Mouse (Mus musculus): ENCODE results near the gene Gm16253. TPM values are rescaled to one million over a fixed set of nuclear protein-coding genes. Genes with fewer than 3 reads are reported as not detected.

Gene Gm16253
- polyA plus RNA-seq, 1 experiment from 2014 or later = 1.7 TPM

DNA sequence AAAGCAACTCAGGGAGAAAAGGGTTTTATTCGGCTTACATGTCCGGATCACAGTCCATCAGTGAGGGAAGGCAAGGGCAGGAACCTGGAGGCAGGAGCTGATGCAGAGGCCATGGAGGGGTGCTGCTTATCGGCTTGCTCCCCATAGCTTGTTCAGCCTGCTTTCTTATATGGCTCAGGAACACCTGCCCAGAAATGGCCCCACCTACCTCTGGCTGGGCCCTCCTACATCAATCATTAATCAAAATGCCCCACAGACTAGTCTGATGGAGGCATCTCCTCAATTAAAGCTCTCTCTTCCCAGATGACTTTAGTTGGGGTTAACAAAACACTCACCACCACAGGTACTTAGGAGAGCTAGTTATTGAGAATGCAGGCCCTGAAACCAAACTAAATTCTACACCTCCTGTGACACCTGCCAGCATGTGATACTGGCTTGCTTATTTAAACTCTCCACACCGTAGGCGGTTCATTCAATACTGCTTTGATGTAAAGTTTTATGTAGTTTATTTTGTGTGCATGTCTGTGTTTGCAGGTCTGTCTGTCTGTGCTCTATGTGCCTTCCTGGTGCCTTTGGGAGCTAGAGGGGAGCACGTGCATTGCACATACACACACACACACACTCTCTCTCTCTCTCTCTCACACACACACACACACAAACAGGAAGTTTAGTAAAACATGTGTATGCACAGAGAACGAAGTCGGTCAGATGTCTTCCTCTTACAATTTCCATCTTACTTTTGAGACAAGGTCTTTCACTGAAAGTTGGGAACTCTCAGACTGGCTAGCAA is 9.9 kb upstream of the Gm16253 start:
- Histone ChIP-seq H3K9ac (no peak overlapping the region), H3K27ac (replicated peaks) (0 out of 2 replicates have a peak overlapping the region, but pooled peaks have one; percentile 0), H3K4me1 (peaks cover 65% of the 10 kb centered on the region), H3K27me3 (replicated peaks) (no peaks in the 10 kb centered on the region), H3K36me3 (peaks cover 1% of the 10 kb centered on the region; the same call in 1 of the 2 replicates), H3K4me2 (no peak overlapping the region), H3K9me3 (no peaks in the 10 kb centered on the region), H3K4me3 (no peak overlapping the region)
- ATAC-seq (ENCODE audit: extremely low read depth, insufficient number of reproducible peaks, low FRiP score, low TSS enrichment) = no peak
- WGBS = 74% methylated on average over 8 of the region's 8 CpGs

DNA sequence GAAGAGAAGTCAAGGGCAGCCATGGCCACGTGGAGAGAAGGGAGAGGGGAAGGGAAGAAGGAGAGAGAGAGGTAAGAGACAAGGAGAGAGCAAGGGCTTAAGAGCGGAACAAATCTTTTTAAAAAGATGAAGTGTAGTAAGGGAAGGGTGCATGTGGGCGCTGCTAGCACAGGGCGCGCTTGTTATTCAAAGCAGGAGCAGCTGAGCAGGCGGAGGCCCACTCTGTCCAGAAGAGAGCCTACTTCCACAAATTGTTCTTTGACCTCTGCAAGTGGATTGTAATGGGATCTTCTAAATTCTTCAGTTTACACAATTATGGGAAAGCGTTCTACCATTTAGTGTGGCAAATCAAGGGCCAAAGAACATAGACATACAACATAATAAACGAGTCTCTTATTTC is 8.2 kb upstream of the Gm16253 start:
- ATAC-seq (ENCODE audit: extremely low read depth, insufficient number of reproducible peaks, low FRiP score, low TSS enrichment) = no peak
- 77% methylated on average over 8 of the region's 8 CpGs for WGBS
- no peaks in the 10 kb centered on the region for H3K36me3 ChIP-seq
- no peaks in the 10 kb centered on the region for H3K9me3 ChIP-seq
- H3K4me1 ChIP-seq = peaks cover 65% of the 10 kb centered on the region
- peak overlapping the region; percentile 54 for H3K27ac ChIP-seq (replicated peaks)
- H3K27me3 ChIP-seq (replicated peaks) = no peaks in the 10 kb centered on the region
- H3K9ac ChIP-seq = no peak overlapping the region
- H3K4me2 ChIP-seq = no peak overlapping the region
- no peak overlapping the region for H3K4me3 ChIP-seq

DNA sequence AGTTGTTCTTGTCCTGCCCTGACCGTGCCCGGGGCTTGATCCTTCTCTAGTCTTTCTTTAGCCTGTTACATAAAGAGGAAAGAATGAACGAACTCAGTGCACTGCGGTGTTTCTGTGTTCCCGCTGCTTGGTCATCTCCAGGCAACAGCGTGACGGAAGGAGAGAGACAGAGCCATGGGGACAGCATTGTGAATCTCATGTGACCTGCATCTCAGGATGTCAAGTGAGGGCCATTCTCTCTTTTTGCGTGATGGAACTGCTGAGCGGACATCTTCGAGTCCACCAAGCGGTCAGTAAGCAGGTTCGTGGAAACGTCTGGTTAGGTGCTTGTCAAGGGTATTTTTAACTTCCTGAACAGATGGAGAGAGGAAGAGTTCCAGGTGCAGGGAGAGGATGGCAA is 7.3 kb upstream of the Gm16253 start:
- H3K4me1 ChIP-seq = peaks cover 65% of the 10 kb centered on the region
- no peaks in the 10 kb centered on the region for H3K36me3 ChIP-seq
- H3K9me3 ChIP-seq = no peaks in the 10 kb centered on the region
- no peak overlapping the region for H3K4me2 ChIP-seq
- WGBS = 64% methylated on average over 13 of the region's 13 CpGs
- H3K4me3 ChIP-seq = no peak overlapping the region
- 0 out of 2 replicates have a peak overlapping the region, but pooled peaks have one; percentile 7 for H3K9ac ChIP-seq
- H3K27ac ChIP-seq (replicated peaks) = peak overlapping the region; percentile 54
- ATAC-seq (ENCODE audit: extremely low read depth, insufficient number of reproducible peaks, low FRiP score, low TSS enrichment) = no peak
- no peaks in the 10 kb centered on the region for H3K27me3 ChIP-seq (replicated peaks)

DNA sequence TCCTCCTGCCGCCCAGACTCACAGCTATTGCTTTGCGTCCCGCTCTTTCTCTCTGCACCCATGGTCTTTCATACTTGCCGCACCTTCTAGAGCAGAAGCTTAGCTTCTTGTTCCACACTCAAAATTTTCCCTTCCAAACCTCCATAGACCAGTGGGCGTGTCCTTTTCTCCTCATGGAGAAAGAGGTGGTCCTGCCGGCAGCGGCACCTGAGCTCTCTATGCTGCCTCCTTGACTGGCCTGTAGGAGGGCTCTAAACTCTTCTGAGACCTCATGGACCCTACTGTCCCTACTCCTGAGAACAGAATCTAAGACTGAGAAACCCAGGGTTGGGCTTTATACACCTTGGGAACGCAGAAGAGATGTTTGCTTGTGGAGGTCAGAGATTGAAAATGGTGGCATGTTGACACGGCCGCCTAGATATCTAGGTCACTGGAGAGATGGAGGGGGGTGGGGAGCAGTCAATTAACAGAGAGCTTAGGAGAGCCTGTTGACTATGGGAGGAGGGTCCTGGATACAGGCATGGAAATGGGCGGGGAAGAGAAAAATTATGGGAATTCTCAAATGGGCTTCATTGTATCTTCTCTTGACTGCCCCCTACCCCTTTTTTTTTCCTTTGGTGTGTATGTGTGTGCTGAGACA is 6.7 kb upstream of the Gm16253 start:
- Histone ChIP-seq H3K27me3 (replicated peaks) (no peaks in the 10 kb centered on the region), H3K4me1 (peaks cover 67% of the 10 kb centered on the region), H3K36me3 (no peaks in the 10 kb centered on the region), H3K9me3 (no peaks in the 10 kb centered on the region), H3K4me3 (no peak overlapping the region), H3K4me2 (no peak overlapping the region), H3K27ac (replicated peaks) (peak overlapping the region; percentile 55), H3K9ac (no peak overlapping the region)
- WGBS = 75% methylated on average over 11 of the region's 11 CpGs
- ATAC-seq (ENCODE audit: extremely low read depth, insufficient number of reproducible peaks, low FRiP score, low TSS enrichment) = no peak

DNA sequence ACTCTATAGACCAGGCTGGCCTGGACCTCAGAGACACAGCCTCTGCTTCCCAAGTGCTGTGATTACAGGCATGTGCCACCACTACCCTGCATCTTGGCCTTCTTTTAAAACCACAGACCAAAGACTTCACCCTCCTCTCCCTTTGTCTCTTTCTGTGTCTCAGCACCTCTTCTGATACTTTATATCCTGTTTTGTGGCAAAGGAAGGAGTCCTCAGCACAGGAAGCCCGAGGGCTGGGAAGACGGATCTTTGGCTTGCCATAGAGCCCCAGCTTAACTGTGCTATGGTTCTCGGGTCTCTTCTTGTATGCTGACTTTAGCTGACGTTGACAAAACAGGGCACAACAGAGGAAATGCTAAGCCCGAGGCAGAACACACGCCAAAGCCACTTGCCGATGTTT is 6.1 kb upstream of the Gm16253 start:
- H3K27ac ChIP-seq (replicated peaks) = peak overlapping the region; percentile 55
- no peak overlapping the region for H3K4me3 ChIP-seq
- WGBS = 50% methylated on average over 7 of the region's 7 CpGs
- H3K36me3 ChIP-seq = no peaks in the 10 kb centered on the region
- no peaks in the 10 kb centered on the region for H3K27me3 ChIP-seq (replicated peaks)
- no peak for ATAC-seq (ENCODE audit: extremely low read depth, insufficient number of reproducible peaks, low FRiP score, low TSS enrichment)
- H3K9ac ChIP-seq = no peak overlapping the region
- H3K9me3 ChIP-seq = no peaks in the 10 kb centered on the region
- H3K4me2 ChIP-seq = no peak overlapping the region
- H3K4me1 ChIP-seq = peaks cover 70% of the 10 kb centered on the region

DNA sequence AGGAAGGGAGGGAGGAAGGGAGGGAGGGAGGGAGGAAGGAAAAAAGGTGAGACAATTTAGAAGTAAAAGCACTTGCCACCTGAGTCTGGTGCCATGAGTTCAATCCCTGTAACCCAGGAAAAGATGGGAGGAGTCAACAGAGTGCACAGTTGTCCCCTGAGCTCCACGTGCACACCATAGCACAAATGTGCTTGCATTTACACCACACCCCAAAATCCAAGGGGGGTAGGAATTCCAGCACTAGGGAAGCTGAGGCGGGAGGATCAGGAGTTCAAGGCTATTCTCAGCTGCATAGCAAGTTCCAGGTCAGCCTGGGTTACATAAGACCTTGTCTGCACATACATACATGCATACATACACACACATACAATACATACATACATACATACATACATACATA is 5.4 kb upstream of the Gm16253 start:
- ATAC-seq (ENCODE audit: extremely low read depth, insufficient number of reproducible peaks, low FRiP score, low TSS enrichment) = no peak
- Histone ChIP-seq H3K9me3 (no peaks in the 10 kb centered on the region), H3K27me3 (replicated peaks) (no peaks in the 10 kb centered on the region), H3K36me3 (no peaks in the 10 kb centered on the region), H3K4me2 (no peak overlapping the region), H3K4me3 (no peak overlapping the region), H3K9ac (no peak overlapping the region; the same call in 1 of the 2 replicates), H3K4me1 (peaks cover 72% of the 10 kb centered on the region), H3K27ac (replicated peaks) (peak overlapping the region; percentile 55)
- 75% methylated on average over 2 of the region's 2 CpGs for WGBS

DNA sequence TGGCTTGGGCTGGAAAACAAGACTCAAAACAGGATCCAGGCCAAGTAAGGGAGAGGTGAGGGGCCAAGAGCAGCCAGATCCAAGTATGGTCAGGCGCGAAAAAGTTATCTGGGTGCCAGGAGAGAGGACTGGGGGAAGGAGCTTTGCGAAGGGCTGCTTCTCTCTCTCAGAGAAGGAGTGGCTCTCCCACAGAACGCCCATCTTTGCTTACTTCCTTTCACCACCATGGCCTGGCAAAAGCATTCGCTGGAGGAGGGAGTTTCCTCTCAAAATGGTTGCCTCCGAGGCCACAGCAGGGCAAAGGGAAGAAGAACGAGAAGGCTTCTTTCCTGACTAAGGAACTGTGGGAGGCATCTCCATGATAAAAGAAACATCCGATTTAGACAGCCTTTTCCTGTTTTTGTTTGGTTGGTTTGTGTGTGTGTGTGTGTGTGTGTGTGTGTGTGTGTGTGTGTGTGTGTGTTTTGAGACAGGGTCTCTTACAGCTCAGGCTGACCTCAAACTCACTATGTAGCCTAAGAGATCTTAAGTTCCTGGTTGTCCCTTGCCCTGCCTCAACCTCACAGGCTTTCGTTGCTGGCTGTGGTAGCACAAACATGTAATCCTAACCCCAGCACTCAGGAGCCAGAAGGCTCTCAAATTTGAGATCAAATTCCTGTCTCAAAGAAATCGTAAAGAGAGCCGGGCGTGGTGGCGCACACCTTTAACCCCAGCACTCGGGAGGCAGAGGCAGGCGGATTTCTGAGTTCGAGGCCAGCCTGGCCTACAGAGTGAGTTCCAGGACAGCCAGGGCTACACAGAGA is 4.7 kb upstream of the Gm16253 start:
- H3K9me3 ChIP-seq = no peaks in the 10 kb centered on the region
- H3K27ac ChIP-seq (replicated peaks) = peak overlapping the region; percentile 55
- H3K4me3 ChIP-seq = no peak overlapping the region
- no peak overlapping the region for H3K4me2 ChIP-seq
- no peaks in the 10 kb centered on the region for H3K27me3 ChIP-seq (replicated peaks)
- no peaks in the 10 kb centered on the region for H3K36me3 ChIP-seq
- H3K4me1 ChIP-seq = peaks cover 72% of the 10 kb centered on the region
- no peak for ATAC-seq (ENCODE audit: extremely low read depth, insufficient number of reproducible peaks, low FRiP score, low TSS enrichment)
- H3K9ac ChIP-seq = 0 out of 2 replicates have a peak overlapping the region, but pooled peaks have one; percentile 55
- 57% methylated on average over 16 of the region's 16 CpGs for WGBS

DNA sequence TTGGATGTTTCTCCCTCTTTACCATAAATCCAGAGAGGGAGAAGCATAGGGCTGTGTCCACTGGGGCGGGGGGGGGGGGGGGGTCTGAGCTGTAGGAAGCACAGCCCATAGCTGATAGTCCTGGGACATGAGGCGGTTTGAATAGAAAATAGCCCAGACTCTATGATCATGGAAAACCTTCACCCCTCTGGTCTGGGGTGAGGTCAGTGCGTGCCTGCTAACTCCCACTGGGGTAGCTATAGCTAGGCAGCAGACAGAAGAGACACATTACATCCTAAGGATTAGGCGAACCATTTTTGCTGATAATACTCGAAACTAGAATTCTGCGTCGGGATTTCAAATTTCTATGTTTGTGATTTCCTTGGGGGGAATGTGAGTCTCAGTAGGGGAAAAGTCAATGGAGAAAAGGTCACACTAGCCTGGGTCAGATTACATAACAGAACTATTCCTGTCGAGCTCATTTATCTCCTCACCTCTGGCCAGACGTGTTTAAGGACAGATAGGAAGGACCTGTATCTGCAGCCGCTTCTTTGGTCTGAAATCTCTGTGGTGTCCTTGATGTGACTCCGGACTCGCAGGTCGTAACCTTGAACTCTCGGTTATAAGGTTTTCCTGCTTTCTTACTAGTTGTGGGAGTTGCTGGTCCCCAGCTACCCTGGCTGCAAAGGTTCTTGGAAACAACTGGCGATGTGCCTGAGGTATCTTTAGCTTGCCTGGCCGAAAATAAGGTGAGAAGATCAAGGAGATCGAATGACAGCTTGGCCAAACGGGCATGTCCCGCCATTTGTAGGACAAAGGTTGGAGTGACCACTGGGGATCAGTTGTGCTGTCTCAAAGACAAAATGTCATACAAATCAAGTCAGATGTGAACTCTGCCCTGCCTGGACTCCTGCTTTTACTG is 2.9 kb upstream of the Gm16253 start:
- Histone ChIP-seq H3K9me3 (no peaks in the 10 kb centered on the region), H3K4me2 (no peak overlapping the region), H3K27ac (replicated peaks) (peak overlapping the region; percentile 51), H3K27me3 (replicated peaks) (no peaks in the 10 kb centered on the region), H3K4me3 (no peak overlapping the region), H3K9ac (no peak overlapping the region), H3K4me1 (peaks cover 84% of the 10 kb centered on the region), H3K36me3 (no peaks in the 10 kb centered on the region)
- WGBS = 40% methylated on average over 18 of the region's 19 CpGs
- no peak for ATAC-seq (ENCODE audit: extremely low read depth, insufficient number of reproducible peaks, low FRiP score, low TSS enrichment)

DNA sequence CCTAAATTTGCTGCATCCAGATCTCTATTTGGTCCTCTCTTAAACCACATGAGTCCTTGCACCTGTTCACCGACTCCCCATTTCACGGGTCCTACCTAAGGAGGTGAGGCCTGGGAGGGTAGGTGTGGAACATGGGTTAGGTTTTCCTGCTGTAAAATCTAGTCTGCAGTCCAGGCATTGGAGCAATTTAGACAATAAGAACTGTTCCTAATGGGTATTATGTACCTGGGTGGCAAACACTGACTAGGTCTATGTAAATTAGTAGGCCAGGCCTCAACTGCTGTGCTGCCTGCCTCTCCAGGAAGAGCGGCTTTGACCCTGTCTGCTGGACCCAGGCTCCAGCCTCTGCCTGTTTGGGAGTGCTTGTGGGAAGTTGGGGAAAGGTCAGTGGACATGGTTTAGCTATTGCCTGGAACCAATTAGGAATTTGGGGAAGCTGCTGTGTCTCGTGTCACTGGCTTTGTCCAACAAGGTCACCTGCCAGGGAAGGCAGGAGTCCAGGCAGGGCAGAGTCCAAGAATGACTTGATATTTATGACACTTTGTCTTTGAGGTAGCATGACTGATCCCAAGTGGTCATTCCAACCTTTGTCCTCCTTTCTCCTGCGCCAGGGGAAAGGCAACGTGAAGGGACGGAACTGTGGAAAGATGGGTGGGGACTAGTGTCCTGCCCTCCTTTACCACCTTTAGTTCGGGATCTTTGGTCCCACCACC is 1.4 kb upstream of the Gm16253 start:
- no peaks in the 10 kb centered on the region for H3K27me3 ChIP-seq (replicated peaks)
- no peaks in the 10 kb centered on the region for H3K36me3 ChIP-seq
- H3K4me1 ChIP-seq = peaks cover 84% of the 10 kb centered on the region
- 0 out of 2 replicates have a peak overlapping the region, but pooled peaks have one; percentile 35 for H3K4me3 ChIP-seq
- ATAC-seq (ENCODE audit: extremely low read depth, insufficient number of reproducible peaks, low FRiP score, low TSS enrichment) = no peak
- no peaks in the 10 kb centered on the region for H3K9me3 ChIP-seq
- peak overlapping the region; percentile 74 for H3K9ac ChIP-seq
- peak overlapping the region; percentile 67 for H3K4me2 ChIP-seq
- peak overlapping the region; percentile 100 for H3K27ac ChIP-seq (replicated peaks)
- 84% methylated on average over 8 of the region's 8 CpGs for whole genome bisulfite sequencing

DNA sequence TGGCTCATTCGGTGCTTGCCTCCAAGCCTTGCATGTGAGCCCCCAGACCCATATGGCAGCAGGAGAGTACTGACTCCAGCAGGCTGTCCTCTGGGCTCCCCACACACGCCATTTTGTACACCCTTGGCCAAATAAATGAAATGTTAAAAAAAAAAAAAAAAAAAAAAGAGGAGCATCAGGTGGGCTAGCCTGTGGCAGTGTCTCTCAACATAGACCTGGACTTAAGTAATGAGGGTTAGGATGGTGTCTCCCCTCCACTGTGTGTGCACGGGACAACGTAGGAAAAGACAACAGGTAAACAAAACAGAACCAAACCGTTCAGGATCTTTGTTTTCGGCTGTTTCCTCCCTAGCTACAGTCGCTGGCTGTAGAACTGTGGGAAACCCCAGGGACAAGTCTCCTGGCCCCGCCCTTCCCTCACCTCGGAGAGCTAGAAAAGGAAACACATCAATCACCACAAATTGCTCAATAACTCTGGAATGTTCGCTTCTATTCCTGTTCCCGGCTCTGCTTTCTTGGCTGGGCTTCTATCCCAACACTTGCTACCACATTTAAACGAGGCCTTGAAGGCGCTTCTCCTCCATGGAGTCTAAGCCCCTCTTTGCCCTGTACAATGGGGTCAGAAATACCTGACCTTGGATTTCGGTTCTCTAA is 652 bp upstream of the Gm16253 start:
- Histone ChIP-seq H3K4me1 (peaks cover 83% of the 10 kb centered on the region), H3K4me2 (peak overlapping the region; percentile 67), H3K27me3 (replicated peaks) (no peaks in the 10 kb centered on the region), H3K9ac (peak overlapping the region; percentile 74), H3K36me3 (no peaks in the 10 kb centered on the region), H3K27ac (replicated peaks) (peak overlapping the region; percentile 100), H3K4me3 (peak overlapping the region; percentile 35), H3K9me3 (no peaks in the 10 kb centered on the region)
- no peak for ATAC-seq (ENCODE audit: extremely low read depth, insufficient number of reproducible peaks, low FRiP score, low TSS enrichment)
- 24% methylated on average over 14 of the region's 14 CpGs for WGBS

Data from heart, embryonic 13.5 days (tissue).